Mouse (Mus musculus): ENCODE measurements around the gene Cachd1.

DNA sequence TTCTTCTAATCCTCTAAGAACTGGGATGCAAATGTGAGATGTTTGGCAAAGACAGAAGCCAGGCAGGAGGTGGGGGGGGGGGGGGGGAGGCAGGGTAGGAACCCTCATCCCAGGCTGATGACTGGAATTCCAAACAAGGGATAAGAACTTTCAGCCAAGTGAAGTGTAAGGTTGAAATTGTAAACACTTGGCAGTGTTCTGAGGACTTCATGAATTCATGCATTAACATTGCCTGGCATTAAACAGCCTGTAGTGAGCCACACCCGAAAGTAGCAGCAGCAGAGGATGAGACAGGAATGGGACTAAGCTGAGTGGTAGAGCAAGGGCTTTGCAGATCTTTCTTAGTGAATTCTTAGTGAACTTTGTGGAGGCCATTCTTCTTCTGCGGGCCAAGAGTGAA is 250.5 kb downstream of the Cachd1 start:
- TF ChIP-seq CTCF (IDR thresholded peaks at IDR 0.05; ENCODE audit: low read depth, low read length) (no peak), EP300 (IDR thresholded peaks at IDR 0.05; ENCODE audit: insufficient read depth, low read depth, low read length) (no peak), POLR2A (IDR thresholded peaks at IDR 0.05; ENCODE audit: insufficient read depth, low read length) (no peak)
